Mouse (Mus musculus) telencephalon, adult 2 months (tissue): ENCODE measurements around the gene Mrm3.
A peak's percentile ranks its signal among the peaks of the same experiment; 100 is the strongest.
"Not testable (repeated sequence)": the region's sequence is repeated elsewhere in the genome, so short reads cannot be mapped to it uniquely, and the experiment has no call there.

Experiments
- DNase-seq: peaks from one replicate; pipeline ENCODE4 v3.0.0-alpha.2; 2011; ENCODE audit warnings: low read depth, low spot score

Gene Mrm3

DNA sequence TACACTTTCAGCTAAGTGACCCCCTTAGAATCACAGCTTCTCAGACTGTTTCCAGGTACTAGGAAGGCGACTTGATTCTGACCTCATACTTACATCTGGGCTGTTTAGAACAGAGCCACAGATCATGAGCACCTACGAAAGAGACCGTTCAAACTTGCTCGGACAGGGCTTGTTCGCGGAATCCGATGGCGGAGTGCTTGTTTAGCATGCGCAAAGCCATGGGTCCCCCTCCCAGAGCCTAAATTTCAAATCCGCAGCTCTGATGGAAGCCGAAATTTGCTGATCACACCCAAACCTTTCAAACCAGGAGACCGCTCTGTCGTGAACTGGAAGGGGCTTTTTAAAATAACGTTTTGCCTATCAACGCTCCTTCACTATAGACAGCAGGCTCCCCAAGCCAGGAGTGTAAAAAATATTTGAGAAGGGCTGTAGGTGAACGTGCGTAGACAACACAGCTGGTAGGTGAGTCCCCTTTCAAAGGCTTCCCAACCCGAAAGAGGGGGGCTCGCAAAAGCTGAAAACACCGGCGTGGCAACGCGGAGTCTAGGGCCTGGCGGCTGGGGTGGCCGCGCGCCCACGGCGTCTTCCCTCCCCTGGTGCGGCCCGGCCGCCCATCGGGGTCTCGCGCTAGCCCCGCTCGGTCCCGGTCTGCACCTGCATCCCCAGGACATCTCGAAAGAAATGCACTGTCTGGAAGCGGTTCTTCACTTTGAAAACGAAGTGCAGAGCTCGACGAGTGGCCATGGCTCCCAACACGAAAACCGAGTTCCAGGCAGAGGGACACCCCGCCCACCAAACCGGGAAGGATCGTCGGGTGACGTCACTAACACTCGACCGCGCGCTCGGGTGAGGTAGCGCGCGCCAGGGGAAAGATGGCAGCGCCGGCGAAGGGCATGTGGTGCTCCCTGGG, at the start of gene Mrm3, which contains the start of gene Glod4:
Gene Mrm3, plus strand, starts transcription at position 815 of the 910 bp plus-strand sequence.
Gene Glod4, minus strand, starts transcription at position 825 of the 910 bp plus-strand sequence.
- DNase-seq = peak; percentile 73

DNA sequence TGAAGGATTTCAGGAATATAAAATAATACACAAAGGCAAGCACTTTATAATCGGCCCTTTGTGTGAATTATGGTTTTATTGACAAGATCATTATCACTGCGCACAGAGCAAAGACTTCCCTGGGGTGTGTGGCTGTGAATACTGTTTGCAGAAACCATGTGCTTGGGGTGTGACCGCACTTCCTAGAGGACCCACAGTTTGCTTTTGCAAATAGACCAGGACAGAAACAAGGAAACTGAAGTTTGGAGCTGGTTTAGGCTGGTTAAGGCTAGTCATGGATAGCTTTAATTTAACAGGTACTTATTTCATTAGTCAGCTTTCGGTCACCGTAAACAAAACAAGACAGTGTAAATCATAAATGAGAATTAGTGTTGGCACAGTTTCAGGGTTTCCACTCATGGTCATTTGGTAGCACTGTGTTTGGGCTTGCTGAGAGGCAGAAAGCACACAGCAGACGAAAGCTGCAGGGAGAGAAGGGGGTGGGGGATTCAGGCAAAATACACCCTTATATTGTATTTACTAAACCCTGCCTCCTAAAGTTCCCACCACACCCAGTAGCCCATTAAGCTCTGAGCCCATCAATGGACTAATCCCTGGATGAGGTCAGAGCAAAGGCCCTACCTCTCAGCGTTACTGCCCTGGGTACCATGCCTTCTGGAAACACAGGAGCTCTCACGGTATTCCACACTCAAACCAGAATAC, 47.1 kb upstream of the Mrm3 start:
- DNase-seq = no peak

DNA sequence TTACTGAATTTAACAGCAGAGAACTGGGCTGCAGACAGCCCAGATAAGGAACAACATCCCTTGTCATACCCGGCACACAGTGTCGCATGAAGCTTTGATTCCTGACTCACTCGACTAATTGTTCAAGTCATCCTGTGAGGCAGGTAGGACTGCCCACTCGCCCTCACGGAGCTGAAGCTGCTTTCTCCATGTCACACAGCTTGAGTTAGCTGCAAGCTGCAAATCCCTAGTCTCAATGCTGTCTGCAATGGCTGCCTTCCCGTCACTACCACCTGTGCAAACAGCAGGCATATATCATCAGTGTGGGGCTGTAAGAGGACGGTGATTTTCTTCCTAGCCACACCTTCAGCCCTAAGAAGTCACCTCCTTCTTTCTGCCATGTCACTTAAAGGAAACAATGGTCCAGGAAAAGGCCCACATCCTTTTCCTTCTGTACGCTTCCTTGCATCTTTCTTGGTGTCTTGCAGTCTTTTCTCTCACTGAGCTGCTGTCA, 46.5 kb upstream of the Mrm3 start:
- no peak for DNase-seq

DNA sequence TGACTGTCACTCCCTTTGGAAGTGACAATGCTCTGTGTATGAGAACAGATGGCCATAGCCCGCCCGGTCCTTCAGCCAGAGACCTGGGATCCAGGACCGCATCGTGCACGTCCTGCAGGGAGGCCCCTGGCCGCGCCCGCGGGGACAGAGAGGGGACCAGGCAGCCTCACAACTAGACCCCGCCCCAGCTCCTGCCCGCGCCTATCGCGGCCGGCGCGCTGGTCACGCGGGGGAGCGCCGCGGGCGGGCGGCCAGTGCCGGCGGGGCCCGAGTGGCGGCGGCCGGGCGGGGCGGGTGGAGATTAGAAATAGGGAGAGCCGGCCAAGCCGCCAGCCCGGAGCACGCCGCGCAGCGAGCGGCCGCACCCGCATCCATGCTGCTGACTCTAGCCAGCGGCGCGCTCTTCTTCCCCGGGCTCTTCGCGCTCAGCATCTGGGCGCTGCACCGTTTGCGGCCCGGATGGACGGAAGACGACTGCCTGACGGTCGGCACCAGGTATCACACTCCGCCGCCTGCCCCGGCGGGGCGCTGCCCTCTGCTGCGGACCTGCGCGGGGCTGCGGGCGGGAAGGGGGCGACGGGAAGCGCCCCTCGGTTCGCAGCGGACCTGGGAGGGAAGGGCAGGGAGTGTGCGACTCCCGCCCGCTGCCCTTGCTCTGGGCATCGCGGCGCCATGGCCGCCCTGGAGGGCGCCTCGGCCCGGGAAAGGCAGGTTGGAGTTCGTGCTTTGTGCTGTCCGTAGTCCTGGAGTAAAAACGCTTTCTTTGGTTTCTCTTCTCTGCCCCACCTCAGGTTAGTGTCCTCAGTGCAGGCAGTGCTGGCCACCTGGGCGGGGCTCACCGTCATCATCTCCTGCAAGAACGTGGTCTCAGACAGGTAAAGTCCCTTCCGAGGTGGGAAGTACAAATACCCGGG, 41.5 kb upstream of the Mrm3 start:
- no peak for DNase-seq

DNA sequence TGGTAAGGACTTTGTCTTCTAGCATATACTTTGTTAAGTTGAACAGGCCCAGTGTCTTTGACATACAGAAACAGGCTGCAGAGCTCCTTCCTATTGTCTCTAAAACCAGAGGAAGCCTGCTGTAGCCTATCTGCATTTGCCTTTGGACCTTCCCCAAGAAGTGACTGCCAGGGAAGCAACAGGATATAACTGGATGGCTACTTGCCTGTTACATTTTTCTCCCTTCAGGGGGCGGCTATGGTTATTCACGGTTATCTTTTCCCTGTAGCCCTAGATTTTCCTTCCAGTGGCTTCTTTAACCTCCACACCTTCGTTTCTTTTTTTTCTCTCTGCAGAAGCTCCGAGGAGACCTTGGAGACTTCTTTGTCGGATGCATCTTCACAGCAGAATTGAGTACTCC, 36.7 kb upstream of the Mrm3 start:
- no peak for DNase-seq

DNA sequence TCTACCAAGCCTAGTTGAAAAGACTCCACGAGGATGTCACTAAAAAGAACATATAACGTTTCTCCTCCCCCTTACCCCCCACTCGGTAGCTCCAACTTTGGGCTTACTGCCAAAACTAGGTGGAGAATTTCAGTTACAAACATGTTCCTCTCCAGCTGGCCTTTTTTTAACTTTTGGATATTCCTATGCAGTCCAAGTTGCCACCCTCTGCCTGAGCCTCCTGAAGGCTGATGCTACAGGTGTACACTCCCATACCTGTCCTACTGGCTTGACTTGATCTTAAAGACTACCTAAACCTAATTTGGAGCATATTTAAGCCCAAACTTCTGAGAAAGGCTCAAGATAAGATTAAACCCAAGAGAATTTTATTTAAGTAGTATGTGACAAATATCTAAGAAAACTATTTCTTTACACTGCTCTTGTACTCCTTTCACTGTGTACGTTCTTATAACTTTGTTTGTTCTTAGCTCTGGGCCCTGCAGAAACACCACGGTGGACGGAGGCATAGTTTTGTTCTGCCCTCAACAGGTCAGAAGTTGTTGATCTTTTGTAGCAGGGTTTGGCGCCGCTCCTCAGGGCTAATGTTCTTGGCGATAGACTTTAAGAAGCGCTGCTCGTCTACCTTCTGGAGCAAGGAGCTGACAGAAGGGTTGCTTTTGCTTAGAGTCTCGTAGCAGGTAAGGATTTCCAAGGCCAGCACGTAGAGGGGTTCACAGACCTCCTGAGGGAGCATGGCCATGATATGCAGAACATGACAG, 33.1 kb upstream of the Mrm3 start:
- no peak for DNase-seq

DNA sequence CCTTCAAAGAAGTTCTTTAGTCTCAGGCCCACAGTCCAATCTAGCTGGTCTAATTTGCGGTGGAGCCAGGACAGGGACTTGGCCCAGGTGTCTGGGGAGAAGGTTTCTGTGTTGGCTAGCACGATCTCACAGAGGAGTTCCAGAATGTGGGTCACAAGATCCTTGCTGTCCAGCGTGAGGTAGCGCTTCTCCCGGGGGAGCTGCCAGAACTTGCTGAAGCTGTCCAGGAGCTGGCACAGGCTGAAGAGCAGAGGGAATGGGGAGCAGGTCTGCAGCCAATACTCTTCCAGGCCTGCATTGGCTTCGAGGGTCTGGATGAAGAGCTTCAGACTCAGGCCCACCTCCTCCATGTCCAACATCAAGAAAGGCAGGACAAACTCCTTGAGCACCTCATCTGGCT, 31.9 kb upstream of the Mrm3 start:
- DNase-seq = not testable (repeated sequence)

DNA sequence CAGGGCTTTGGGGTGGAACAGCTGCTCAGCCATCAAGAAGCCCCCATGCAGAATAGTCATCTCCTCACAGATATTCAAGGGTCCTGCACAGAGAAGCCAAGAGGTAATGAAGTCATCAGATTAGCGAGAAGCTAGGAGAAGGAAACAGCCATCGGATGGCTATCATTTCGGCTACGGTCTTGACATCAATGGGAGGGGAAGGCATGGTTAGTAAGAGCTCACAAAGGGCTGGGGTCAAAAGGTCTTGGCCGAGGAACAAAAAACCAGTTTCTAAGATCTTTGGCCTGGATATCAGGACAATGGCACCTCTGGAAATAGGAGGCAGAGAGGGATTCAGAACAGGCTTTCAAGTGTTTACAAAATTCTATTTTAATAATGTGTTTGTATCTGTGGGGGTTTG, 29.7 kb upstream of the Mrm3 start:
- no peak for DNase-seq

DNA sequence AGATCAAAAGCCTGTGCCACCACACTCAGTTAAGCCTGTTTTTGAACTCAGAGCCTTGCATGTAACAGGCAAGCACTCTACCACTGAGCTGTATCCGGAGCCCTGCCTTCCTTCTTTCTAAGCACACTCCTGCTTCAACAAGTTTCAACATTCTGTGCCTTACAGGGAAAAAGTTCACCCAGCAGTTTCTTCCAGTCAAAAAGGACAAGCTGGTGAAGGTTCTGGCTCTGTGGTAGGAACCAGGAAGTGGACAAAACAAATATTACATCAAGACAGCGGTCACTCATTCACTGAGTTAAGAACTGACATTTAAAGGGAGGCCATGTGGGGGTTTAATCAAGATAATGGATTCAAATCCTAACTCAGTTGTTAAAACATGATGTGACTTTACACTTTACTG, 28.5 kb upstream of the Mrm3 start:
- DNase-seq = no peak

DNA sequence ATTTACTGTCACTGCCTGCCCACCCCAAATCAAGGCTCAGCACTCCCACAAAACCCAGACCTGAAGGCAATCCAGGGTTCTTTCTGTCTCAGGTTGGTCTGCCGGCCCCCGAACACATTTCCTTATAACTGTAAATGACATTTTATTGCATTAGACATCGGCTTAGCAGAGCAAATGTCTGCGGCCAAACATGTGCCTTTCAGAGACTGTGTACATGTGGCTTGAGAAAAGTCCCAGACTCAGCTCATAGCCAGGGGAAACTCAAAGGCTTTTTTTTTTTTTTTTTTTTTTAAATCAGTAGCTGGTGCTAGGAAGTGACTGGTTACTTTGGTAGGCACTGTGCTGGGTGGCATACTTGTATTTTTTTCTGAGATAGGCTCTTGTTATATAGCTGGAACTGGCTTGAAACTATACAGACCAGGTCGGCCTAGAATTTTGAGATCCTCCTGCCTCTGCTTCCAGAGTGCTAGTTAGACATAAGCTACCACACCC, 27.4 kb upstream of the Mrm3 start:
- no peak for DNase-seq

DNA sequence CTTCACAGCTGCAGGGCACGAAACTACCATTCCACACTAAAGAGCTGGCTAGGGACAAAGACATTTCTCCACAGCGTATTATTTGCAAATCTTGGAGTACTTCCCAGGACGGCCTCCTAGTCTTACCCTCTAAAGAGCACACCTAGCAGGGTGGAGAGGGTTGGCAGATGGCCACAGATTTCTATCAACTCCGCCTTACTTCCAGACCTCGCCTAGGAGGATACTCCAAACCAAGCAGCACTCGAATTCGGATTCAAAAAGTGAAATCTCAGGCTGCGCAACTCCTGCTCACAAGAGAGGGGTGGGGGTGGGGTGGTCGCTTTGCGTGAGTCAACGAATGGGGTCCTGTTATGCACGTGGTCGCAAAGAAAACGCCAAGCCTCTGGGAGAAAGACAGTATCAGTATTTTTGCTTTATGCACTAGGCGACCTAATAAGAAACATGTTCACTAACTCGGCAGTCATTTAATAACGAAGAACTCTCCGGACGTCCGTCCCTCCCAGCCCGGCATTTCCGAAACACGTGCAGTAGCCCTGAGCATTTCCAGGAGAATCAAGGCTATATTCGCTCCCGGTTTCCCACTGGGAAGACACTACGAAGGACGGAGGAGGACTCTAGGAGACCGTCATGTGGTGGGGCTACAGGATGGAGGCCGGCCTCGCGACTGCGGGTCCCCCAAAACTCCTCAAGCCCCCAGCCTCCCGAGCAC, 26.7 kb upstream of the Mrm3 start:
- DNase-seq = no peak

DNA sequence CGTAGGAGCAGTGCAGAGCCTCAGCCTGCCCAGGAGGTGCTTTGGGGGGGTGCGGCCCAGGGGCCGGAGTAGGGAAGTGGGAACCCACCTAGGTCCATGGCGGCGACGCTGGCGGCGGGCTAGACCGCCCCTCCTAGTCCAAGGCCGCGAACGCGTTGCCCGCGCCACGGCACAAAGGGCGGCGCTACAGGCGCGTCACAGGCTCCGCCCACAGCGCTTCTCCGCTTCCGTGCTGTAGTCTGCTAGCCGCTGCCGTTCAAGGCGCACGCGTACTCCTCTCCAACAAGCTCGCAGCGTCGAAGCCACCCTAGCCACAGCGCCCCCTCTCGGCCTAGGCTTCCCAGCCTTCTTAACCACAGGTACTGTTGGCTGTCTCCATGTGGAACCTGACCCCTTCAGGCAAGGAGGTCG, 26.1 kb upstream of the Mrm3 start, which contains the start of the genes Dbil5 and Gemin4:
Gene Dbil5, plus strand, starts transcription at position 219 of the 411 bp plus-strand sequence.
Gene Gemin4, minus strand, starts transcription at position 275 of the 411 bp plus-strand sequence.
- peak; percentile 96 for DNase-seq

DNA sequence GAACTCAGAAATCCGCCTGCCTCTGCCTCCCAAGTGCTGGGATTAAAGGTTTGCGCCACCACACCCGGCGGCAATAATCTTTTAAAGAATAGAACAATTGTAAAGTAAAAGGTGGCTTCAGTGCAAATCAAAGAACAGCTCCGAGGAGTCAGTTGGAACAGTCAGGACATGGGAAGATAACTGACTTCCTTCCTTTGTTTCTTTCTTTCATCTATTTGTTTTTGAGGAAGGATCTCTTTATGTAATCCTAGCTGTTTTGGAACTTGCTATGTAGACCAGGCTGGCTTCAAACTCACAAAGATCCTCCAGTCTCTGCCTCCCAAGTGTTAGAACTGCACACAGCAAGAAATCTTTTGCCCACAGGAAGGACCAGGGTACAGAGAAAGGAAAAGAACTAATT, 18.9 kb upstream of the Mrm3 start:
- DNase-seq = no peak

DNA sequence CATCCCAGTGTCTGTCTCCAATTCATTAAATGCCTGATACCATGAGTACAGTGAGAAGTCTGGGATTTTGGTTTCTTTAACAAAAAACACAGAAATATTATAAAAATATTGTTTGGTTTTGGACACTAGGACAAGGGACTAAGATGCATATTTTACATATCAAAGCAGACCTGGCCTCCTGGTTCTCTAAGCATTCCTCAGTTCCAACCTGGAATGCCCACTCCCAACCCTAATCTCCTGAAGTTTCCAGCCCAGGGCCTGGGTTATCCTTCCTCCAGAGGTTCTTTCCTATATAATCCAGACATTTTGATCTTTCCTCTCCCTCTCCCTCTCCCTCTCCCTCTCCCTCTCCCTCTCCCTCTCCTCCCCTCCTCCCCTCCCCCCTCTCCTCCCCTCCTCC, 18.5 kb upstream of the Mrm3 start:
- DNase-seq = no peak

DNA sequence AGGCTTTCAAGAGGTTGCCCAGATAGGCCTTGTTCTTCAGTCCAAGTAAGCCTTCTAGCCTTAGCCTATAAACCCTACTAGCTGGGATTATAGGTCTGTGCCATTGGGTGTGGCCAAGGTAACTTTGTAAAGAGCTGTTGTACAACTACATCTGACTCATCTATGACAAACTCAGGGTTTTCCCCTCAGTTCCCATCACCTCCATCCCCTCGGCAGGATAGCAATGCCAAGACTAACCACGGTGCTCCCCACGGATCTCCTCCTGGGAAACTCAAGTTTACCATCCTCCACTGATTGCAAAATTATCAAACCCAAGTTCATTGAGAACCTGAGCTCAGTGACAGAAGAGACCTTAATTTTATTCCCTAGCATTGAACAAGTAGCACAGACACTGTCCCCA, 7.4 kb upstream of the Mrm3 start:
- DNase-seq = no peak

DNA sequence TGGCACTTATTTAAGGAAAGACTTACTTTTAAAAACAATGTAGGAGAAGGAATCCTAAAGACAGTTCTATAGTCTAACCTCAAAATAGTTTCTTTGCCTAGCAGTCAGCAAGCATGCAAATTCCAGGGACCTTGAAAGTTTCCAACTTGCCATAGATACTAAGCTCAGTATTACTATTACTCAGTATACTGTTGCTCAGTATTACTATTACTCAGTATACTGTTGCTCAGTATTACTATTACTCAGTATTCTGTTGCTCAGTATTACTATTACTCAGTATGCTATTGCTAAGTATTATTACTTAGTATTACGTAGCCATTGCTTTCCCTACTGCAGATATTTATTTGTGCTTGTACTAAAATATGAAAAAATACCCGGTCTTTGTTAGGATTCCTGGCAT, 3.8 kb upstream of the Mrm3 start:
- no peak for DNase-seq

DNA sequence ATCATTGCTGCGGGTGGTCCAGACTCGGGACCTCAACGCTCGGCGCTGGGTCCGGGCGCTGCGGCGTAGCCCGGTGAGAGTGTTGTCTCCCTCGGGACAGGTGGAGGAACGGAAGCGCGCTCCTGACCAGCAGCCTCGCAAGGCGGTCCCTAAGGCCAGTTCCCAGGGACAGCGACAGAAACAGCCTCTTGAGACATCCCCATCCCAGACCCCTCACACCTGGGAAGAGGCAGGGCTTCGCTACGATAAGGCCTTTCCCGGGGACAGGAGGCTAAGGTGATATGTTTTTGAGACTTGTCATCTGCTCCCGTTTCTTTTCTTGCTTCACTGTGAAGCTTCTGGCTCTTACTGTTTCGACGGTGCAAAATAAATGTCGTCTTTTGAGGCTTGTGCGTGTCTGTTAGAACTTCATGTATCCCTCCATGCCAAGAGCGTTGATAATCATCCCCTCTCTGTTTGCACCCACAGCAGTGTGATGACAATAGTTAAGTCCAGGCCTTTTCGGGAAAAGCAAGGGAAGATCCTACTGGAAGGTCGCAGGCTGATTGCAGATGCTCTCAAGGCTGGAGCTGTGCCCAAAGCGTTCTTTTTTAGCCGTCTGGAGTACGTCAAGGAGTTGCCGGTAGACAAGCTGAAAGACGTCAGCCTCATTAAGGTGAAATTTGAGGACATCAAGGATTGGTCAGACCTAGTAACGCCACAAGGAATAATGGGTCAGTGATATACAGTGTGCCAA, 464 bp downstream of the Mrm3 start:
- DNase-seq = no peak

DNA sequence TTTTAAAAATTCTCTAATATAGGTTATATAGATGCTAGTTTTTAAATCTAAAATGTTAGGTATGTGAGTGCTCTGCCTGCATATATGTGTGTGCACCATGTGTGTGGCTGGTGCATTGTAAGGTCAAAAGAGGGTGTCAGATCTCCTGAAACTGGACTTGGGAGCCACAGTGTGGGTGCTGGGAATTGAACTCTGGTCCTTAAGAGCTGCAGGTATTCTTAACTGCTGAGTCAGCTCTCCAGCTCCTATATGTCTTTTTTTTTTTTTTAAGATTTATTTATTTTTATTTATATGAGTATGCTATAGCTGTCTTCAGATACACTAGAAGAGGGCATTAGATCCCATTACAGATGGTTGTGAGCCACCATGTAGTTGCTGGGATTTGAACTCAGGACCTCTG, 2.9 kb downstream of the Mrm3 start:
- DNase-seq = no peak

DNA sequence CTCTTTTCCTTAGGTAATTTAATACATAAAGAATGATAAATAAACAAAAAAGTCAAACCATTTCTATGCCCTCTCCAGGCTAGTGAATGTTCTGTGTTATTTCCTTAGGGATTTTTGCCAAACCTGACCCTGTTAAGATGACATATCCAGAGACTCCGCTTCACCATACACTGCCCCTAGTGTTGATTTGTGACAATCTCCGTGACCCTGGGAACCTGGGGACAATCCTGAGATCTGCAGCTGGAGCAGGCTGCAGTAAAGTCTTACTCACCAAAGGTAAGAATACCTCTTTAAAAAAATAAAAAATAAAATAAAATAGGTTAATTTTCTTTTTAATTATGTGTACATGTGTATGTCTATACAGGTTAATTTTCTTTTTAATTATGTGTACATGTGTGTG, 3.7 kb downstream of the Mrm3 start:
- DNase-seq = no peak
